Mouse (Mus musculus) thymus, adult 2 months (tissue): Measurements from ENCODE around the gene Polr2i.
"Not testable (repeated sequence)": the region's sequence is repeated elsewhere in the genome, so short reads cannot be mapped to it uniquely, and the experiment has no call there.

Experiments
- CTCF ChIP-seq: fragments of 200-500 bp; IDR thresholded peaks from 2 replicates; pipeline ENCODE4 v1.5.1; 2012; ENCODE audit warnings: mild to moderate bottlenecking, control low read depth, low read length, moderate library complexity, borderline replicate concordance; ENCODE audit not compliant: control insufficient read depth, poor library complexity, insufficient read depth; ENCODE audit errors: extremely low read depth
- POLR2A ChIP-seq: fragments of 200-500 bp; IDR thresholded peaks from 2 replicates; pipeline ENCODE4 v1.6.1; 2012; ENCODE audit warnings: mild to moderate bottlenecking, low read length, control low read depth, moderate library complexity; ENCODE audit not compliant: control insufficient read depth, poor library complexity, insufficient read depth; ENCODE audit errors: extremely low read depth

DNA sequence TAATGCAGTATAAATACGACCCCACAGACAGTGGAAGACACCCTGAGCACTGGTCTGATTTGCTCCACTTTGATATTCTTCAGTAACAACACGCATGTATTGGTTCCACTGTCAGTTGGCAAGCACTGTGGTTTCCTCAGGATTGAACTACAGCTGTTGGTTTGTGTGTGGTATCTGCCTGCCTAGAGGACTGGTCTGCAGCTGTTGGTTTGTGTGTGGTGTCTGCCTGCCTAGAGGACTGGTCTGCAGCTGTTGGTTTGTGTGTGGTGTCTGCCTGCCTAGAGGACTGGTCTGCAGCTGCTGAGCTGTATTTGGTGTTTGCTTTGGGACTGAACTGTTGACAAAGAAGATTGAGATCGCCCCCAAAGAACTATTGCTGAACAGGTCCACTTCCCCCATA, 5.6 kb downstream of the Polr2i start:
- TF ChIP-seq CTCF, POLR2A: not testable (repeated sequence)
